Mouse (Mus musculus) thymus, adult 2 months (tissue): ENCODE results near the gene Plekha5. TPM values are rescaled to one million over a fixed set of nuclear protein-coding genes. Genes with fewer than 3 reads are reported as not detected.
A peak's percentile ranks its signal among the peaks of the same experiment; 100 is the strongest.

Source experiments
- DNase-seq: peaks from one replicate; pipeline ENCODE4 v3.0.0; 2021
- H3K27ac ChIP-seq: fragments of 200-500 bp; 2 replicates; pipeline ENCODE4 v1.5.1; 2012; ENCODE audit warnings: low read length, control low read depth; ENCODE audit not compliant: control insufficient read depth, insufficient read depth
- H3K27me3 ChIP-seq: fragments of 200-500 bp; 2 replicates; pipeline ENCODE4 v1.6.1; 2012; ENCODE audit warnings: mild to moderate bottlenecking, low read length, moderate library complexity, mixed read lengths; ENCODE audit not compliant: control insufficient read depth, insufficient read depth
- H3K36me3 ChIP-seq: fragments of 200-500 bp; 2 replicates; pipeline ENCODE4 v1.6.1; 2012; ENCODE audit warnings: mild to moderate bottlenecking, low read length, moderate library complexity; ENCODE audit not compliant: control insufficient read depth, insufficient read depth
- H3K4me1 ChIP-seq: fragments of 200-500 bp; replicated peaks from 2 replicates; pipeline ENCODE4 v1.6.1; 2012; ENCODE audit warnings: low read length; ENCODE audit not compliant: control insufficient read depth, insufficient read depth
- H3K4me3 ChIP-seq: fragments of 200-500 bp; 2 replicates; pipeline ENCODE4 v1.5.1; 2012; ENCODE audit warnings: mild to moderate bottlenecking, low read length, control low read depth, moderate library complexity; ENCODE audit not compliant: control insufficient read depth, insufficient read depth
- CTCF ChIP-seq: fragments of 200-500 bp; IDR thresholded peaks from 2 replicates; pipeline ENCODE4 v1.5.1; 2012; ENCODE audit warnings: mild to moderate bottlenecking, control low read depth, low read length, moderate library complexity, borderline replicate concordance; ENCODE audit not compliant: control insufficient read depth, poor library complexity, insufficient read depth; ENCODE audit errors: extremely low read depth
- POLR2A ChIP-seq: fragments of 200-500 bp; IDR thresholded peaks from 2 replicates; pipeline ENCODE4 v1.6.1; 2012; ENCODE audit warnings: mild to moderate bottlenecking, low read length, control low read depth, moderate library complexity; ENCODE audit not compliant: control insufficient read depth, poor library complexity, insufficient read depth; ENCODE audit errors: extremely low read depth
- WGBS: fragments of 180-500 bp; shearing (Covaris S2); methylation state at CpG from one replicate; pipeline ENCODE4 v1.1.7; 2018; 5-methylcytosine and 5-hydroxymethylcytosine counted together
- polyA plus RNA-seq: library from polyadenylated mRNA; depleted of rRNA; stranded (reverse); fragments of >200 nt; gene quantifications from 2 replicates; pipeline ENCODE4 v1.2.3, GENCODE M21; 2012; rRNA removed

Plekha5 gene
- 22.5 and 25.5 TPM in 2 replicates for polyA plus RNA-seq

DNA sequence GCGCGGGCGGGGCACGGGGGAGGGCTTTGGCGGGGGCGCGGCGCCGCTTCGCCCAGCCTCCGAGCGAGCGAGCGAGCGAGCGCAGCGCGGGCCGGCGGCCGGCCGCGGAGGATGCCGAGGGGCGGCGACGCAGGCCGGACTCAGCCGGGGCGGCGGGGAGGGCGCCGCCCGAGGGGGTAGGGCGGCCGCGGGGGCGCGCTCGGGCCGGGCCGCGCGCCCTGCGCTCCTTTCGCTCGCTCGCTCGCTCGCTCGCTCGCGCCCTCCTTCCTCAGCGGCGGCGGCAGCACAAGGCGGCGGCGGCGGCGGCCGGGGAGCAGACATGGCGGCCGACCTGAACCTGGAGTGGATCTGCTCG is at the start of gene Plekha5:
Plekha5 (plus strand) TSS at position 209 of the 355 bp plus-strand sequence.
- 1% methylated on average over 40 of the region's 65 CpGs for WGBS
- DNase-seq: no peak
- Histone ChIP-seq H3K27me3 (no peaks in the 10 kb centered on the region), H3K36me3 (no peaks in the 10 kb centered on the region), H3K4me1 (peaks cover 8% of the 10 kb centered on the region), H3K4me3 (peak within 1 kb of the TSS; percentile 85), H3K27ac (no peak within 1 kb of the TSS)
- 0 out of 2 replicates have a peak, but pooled peaks have one; percentile 18 for TF ChIP-seq POLR2A
- TF ChIP-seq CTCF: no peak

DNA sequence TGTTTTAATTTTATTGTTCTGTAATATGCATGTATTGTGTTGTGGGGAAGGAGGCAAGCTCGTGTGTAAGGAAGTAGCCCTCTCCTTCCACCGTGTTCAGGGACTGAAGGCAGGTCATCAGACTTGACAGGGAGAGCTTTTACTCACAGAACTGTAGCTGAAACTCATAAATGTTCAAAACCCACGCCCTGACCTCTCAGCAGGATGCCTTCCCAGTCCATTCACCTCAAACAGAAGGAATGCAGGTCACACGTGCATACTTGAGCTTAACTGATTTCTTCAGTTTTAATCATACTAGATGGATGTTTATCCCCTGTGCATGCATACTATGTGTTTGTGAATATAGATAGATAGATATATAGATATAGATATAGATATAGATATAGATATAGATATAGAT is 48.2 kb upstream of the Plekha5 start:
- H3K4me3 ChIP-seq: no peak overlapping the region
- DNase-seq: no peak
- H3K36me3 ChIP-seq: no peaks in the 10 kb centered on the region
- 73% methylated on average over 4 of the region's 4 CpGs for WGBS
- TF ChIP-seq POLR2A: no peak
- no peak for TF ChIP-seq CTCF
- no peaks in the 10 kb centered on the region for H3K27me3 ChIP-seq
- no peaks in the 10 kb centered on the region for H3K4me1 ChIP-seq
- no peak overlapping the region for H3K27ac ChIP-seq

DNA sequence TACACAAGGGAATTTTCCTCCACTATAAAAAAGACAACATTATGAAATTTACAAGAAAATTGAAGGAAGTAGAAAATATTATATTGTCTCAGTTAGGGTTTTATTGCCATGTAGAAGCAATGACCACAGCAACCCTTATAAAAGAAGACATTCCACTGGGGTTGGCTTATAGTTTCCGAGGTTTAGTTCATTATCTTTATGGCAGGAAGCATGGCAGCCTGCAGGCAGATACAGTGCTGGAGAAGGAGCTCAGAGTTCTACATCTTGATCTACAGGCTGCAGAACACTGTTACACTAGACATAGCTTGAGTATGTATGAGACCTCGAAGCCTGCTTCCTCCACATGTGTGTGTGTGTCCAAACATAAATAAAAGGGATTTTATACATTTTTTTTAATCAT is 43.3 kb upstream of the Plekha5 start:
- DNase-seq: no peak
- Histone ChIP-seq H3K4me1 (no peaks in the 10 kb centered on the region), H3K27me3 (no peaks in the 10 kb centered on the region), H3K36me3 (no peaks in the 10 kb centered on the region), H3K4me3 (no peak overlapping the region), H3K27ac (no peak overlapping the region)
- 54% methylated on average over 2 of the region's 2 CpGs for WGBS
- TF ChIP-seq POLR2A (no peak), CTCF (no peak)

DNA sequence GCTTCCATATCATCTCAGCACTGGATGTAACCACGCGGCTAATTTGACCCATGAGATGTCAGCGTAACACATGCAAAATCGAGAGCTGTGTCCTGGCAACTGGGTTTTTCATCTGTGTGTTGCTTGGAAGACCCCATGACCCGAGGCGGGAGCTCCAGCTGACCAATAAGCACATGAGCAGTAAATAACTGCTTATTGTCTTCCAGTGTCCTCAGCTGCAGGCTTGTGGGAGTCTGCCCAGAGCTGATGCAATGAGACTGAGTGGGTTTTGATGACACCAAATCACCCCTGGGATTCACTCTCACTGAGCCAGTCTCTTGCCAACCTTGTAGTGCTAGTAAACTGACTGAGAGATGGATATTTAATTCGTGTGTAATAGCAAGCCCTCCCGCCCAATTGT is 42.7 kb upstream of the Plekha5 start:
- no peak overlapping the region for H3K27ac ChIP-seq
- no peaks in the 10 kb centered on the region for H3K27me3 ChIP-seq
- DNase-seq: no peak
- H3K4me3 ChIP-seq: no peak overlapping the region
- 92% methylated on average over 8 of the region's 8 CpGs for WGBS
- TF ChIP-seq CTCF: no peak
- TF ChIP-seq POLR2A: no peak
- H3K36me3 ChIP-seq: no peaks in the 10 kb centered on the region
- H3K4me1 ChIP-seq: no peaks in the 10 kb centered on the region

DNA sequence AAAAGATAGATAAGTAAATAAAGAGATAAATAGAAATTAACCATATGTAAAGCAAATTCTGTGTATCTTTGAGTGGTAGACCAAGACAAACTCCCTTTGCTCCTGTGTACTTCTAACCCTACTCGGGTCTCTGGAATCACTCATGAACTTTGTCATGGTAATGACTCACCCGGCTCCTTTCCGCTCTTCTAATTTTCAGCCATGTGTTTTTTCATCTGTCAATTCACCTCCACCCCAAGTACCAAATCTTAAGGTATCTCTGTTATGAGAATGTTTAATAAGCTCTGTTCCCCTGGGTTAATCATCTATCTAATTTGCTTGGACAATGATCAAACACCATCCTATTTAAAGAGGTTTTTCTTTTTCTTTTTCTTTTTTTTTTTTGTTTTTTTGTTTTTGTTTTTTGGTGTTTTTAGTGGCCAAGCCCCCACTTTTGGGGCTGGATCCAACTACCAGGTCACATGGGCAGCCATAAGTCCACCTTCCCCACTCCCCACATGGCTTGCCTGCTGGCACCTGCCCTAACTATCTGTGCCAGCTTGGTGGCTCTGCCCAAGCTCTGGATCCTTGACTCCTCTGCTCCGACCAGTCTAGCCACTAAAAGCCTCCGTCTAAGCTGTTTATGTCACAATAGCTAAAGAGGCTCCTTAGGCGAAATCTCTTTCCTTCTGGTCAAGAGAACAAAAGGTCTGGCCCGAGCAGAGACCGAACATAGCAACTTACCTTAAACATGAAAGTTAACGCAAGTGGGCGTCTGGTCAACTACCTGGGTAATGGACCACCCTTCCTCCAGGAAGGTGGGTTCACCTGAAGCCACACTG is 40.1 kb upstream of the Plekha5 start:
- no peaks in the 10 kb centered on the region for H3K4me1 ChIP-seq
- H3K27me3 ChIP-seq: no peaks in the 10 kb centered on the region
- WGBS: 94% methylated on average over 10 of the region's 10 CpGs
- no peak for DNase-seq
- no peak overlapping the region for H3K4me3 ChIP-seq
- H3K36me3 ChIP-seq: no peaks in the 10 kb centered on the region
- H3K27ac ChIP-seq: no peak overlapping the region
- TF ChIP-seq POLR2A: no peak
- TF ChIP-seq CTCF: no peak

DNA sequence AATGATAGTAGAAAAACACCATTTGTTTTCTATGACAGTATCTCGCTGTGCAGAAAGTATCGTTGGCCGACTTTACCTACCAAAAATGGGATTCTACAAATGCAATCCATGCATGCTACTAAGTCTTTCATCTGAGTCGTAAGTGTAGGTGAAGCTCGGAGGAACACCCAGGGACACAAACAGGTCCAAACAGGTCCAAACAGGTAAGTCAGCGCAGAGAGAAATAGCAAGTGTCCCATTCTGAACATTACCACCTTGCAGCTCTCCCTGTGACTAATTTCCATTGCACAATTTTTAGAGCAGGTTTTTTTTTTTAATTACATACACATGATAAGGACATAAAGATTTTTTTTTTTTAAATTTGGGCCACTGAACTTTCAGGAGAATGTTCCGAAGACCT is 27.2 kb upstream of the Plekha5 start:
- no peak for DNase-seq
- Histone ChIP-seq H3K4me3 (no peak overlapping the region), H3K4me1 (no peaks in the 10 kb centered on the region), H3K27ac (no peak overlapping the region), H3K36me3 (no peaks in the 10 kb centered on the region), H3K27me3 (no peaks in the 10 kb centered on the region)
- TF ChIP-seq POLR2A (no peak), CTCF (no peak)
- 96% methylated on average over 7 of the region's 7 CpGs for WGBS

DNA sequence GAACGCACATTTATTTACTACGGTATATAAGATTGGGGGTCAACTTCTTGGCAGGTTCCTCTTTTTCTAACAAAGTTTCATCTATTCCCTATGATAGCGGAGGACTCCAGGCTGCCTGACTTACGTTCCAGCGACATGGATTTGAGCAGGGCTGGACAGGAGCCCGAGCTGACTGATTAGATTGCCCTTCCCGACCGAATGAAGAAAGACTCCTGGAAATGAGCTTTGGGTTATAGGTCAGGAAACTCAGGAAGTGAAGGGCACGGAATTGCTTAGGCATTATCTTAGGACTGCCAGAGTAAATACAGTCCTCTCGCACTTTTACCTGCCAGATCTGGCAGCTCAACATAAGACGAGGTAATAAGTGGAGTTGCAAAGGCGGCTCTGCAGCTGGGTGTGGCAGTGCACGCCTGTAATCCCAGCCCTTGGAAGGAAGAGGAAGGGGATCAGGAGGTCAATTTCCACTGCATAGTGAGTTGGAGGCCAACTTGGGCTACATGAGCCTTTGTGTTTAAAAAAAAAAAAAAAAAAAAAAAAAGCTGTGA is 21.0 kb upstream of the Plekha5 start:
- Histone ChIP-seq H3K36me3 (no peaks in the 10 kb centered on the region), H3K27me3 (no peaks in the 10 kb centered on the region), H3K4me3 (no peak overlapping the region), H3K4me1 (no peaks in the 10 kb centered on the region), H3K27ac (no peak overlapping the region)
- 95% methylated on average over 13 of the region's 13 CpGs for WGBS
- no peak for DNase-seq
- TF ChIP-seq CTCF (no peak), POLR2A (no peak)

DNA sequence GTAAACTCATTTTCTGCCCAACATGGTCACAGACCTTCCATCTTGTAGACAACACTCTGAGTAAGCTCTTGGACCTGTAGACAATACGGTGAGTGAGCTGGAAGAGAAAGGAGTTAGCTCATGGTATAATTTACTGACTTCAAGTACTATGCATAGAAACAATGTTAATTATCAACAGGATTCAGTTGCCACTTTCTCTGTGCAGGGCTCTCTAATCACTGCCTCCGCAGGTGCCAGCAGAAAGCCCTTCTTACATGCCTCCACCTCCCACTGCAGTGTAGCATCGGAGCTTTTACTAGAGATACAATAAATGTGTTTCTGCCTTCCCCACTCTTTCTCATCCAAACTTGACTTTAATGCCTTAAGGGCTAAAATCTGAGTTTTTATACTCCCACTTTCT is 11.9 kb upstream of the Plekha5 start:
- no peak for TF ChIP-seq CTCF
- TF ChIP-seq POLR2A: no peak
- no peak overlapping the region for H3K27ac ChIP-seq
- H3K36me3 ChIP-seq: no peaks in the 10 kb centered on the region
- H3K4me3 ChIP-seq: no peak overlapping the region
- no peaks in the 10 kb centered on the region for H3K4me1 ChIP-seq
- no peaks in the 10 kb centered on the region for H3K27me3 ChIP-seq
- DNase-seq: no peak
- WGBS: 98% methylated on average over 3 of the region's 3 CpGs
